Mouse (Mus musculus): Measurements from ENCODE around the gene Nuak2. TPM values are rescaled to one million over a fixed set of nuclear protein-coding genes. Genes with fewer than 3 reads are reported as not detected.
"Not testable (repeated sequence)": the region's sequence is repeated elsewhere in the genome, so short reads cannot be mapped to it uniquely, and the experiment has no call there.

Nuak2 gene
- polyA plus RNA-seq (2012; rRNA removed) = 2.9 and 3.3 TPM in 2 replicates

DNA sequence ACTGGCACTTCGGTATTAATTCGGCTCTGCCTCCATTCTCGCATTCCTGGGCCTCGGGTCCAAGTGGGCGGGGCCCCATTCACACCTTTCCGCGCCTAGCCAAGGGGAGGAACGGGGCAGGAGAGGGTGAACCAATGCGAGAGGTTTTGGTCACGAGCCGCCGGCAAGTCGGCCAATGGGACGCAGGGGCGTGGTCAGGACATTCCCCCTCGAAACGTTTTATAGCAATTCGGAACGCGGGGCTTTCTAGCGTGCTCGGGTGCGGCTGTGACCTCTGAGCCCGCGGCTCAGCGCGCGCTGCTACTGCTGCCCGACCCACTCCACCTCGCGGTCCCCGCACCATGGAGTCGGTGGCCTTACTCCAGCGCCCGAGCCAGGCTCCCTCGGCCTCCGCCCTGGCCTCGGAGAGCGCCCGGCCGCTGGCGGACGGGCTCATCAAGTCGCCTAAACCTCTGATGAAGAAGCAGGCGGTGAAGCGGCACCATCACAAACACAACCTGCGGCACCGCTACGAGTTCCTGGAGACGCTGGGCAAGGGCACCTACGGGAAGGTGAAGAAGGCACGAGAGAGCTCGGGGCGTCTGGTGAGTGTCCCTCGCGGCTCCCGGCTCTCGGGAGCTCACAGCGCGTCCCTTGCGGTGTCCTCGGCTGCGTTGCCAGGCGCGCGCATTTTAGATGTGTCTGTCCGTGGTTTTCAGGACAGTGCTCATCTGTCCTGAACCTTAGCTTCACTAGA, at the start of gene Nuak2:
Gene Nuak2 (plus strand): TSS at position 238 of the 736 bp plus-strand sequence.
- Histone ChIP-seq H3K27ac (ENCODE audit: insufficient read depth, low read length) (no peak within 1 kb of the TSS), H3K4me3 (replicated peaks; ENCODE audit: insufficient read depth, low read depth, low read length) (peak within 1 kb of the TSS; percentile 50), H3K27me3 (ENCODE audit: control insufficient read depth, insufficient read depth, low read length) (no peaks in the 10 kb centered on the region), H3K4me1 (ENCODE audit: control insufficient read depth, insufficient read depth, low read length) (peaks cover 16% of the 10 kb centered on the region)
- peak; percentile 87 to 89 for DNase-seq
- TF ChIP-seq CTCF (IDR thresholded peaks at IDR 0.05; ENCODE audit: borderline replicate concordance, insufficient read depth, low read depth, low read length) (no peak), POLR2A (IDR thresholded peaks at IDR 0.05; ENCODE audit: borderline replicate concordance, insufficient read depth, low read length) (peak; percentile 41; the same call in 1 of the 2 replicates)
- WGBS = 2% methylated on average over 67 of the region's 67 CpGs

GRCm38 (mm10) chr1:132266791-132267557, 49.0 kb upstream of the Nuak2 start:
- no peaks in the 10 kb centered on the region for H3K4me1 ChIP-seq (ENCODE audit: control insufficient read depth, insufficient read depth, low read length)
- TF ChIP-seq POLR2A (IDR thresholded peaks at IDR 0.05; ENCODE audit: borderline replicate concordance, insufficient read depth, low read length) (no peak), CTCF (IDR thresholded peaks at IDR 0.05; ENCODE audit: borderline replicate concordance, insufficient read depth, low read depth, low read length) (no peak)
- whole genome bisulfite sequencing = 66% methylated on average over 8 of the region's 8 CpGs
- no peak overlapping the region for H3K27ac ChIP-seq (ENCODE audit: insufficient read depth, low read length)
- no peak overlapping the region for H3K4me3 ChIP-seq (replicated peaks; ENCODE audit: insufficient read depth, low read depth, low read length)
- no peaks in the 10 kb centered on the region for H3K27me3 ChIP-seq (ENCODE audit: control insufficient read depth, insufficient read depth, low read length)
- DNase-seq = no peak

DNA sequence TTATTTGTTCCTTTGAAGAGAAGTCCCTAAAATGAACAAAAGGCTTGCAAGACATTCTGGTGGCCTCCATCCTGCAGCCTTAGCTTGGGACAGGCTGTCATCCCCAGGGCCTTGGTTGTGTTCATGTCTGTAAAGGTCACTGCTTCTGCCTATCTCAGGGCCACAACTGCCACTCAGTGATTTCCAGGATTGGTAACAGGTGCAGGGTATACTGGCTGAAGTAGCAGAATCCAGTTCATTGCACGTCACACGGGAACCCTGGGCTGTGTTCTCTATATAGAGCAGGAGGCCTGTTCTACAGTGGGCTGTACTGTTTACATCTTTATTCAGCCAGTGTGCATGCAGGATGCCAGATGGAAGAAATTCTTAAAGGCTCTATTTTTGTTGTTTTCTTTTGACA, 48.0 kb upstream of the Nuak2 start:
- DNase-seq = no peak

GRCm38 (mm10) chr1:132268418-132269060, 47.4 kb upstream of the Nuak2 start:
- TF ChIP-seq CTCF (IDR thresholded peaks at IDR 0.05; ENCODE audit: borderline replicate concordance, insufficient read depth, low read depth, low read length) = no peak
- no peak for TF ChIP-seq POLR2A (IDR thresholded peaks at IDR 0.05; ENCODE audit: borderline replicate concordance, insufficient read depth, low read length)
- Histone ChIP-seq H3K4me3 (replicated peaks; ENCODE audit: insufficient read depth, low read depth, low read length) (no peak overlapping the region), H3K4me1 (ENCODE audit: control insufficient read depth, insufficient read depth, low read length) (no peaks in the 10 kb centered on the region), H3K27ac (ENCODE audit: insufficient read depth, low read length) (no peak overlapping the region), H3K27me3 (ENCODE audit: control insufficient read depth, insufficient read depth, low read length) (no peaks in the 10 kb centered on the region)
- no peak for DNase-seq
- 78% methylated on average over 7 of the region's 7 CpGs for WGBS

More for the DNA sequence above, 48.0 kb upstream of the Nuak2 start:
- TF ChIP-seq POLR2A (IDR thresholded peaks at IDR 0.05; ENCODE audit: borderline replicate concordance, insufficient read depth, low read length) = no peak
- no peak for TF ChIP-seq CTCF (IDR thresholded peaks at IDR 0.05; ENCODE audit: borderline replicate concordance, insufficient read depth, low read depth, low read length)
- Histone ChIP-seq H3K27ac (ENCODE audit: insufficient read depth, low read length) (no peak overlapping the region), H3K4me3 (replicated peaks; ENCODE audit: insufficient read depth, low read depth, low read length) (no peak overlapping the region), H3K27me3 (ENCODE audit: control insufficient read depth, insufficient read depth, low read length) (no peaks in the 10 kb centered on the region), H3K4me1 (ENCODE audit: control insufficient read depth, insufficient read depth, low read length) (no peaks in the 10 kb centered on the region)
- 64% methylated on average over 2 of the region's 2 CpGs for WGBS

DNA sequence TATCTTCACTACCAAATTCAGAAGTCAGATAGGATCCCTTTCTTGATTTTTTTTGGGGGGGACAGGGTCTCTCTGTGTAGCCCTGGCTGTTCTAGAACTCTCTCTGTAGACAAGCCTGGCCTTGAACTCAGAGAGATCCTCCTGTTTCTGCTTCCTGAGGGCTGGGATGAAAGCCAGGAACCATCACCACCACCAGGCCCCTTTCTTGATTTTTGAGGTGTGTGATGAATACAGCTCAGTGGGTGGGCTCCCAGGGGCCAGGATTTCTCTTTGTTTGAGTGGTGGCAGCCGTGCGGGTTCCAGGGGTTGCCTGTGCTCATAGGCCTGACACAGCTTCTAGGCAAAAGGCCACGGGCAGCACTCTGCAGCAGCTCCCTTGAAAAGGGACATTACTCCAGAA, 44.7 kb upstream of the Nuak2 start:
- Histone ChIP-seq H3K4me3 (replicated peaks; ENCODE audit: insufficient read depth, low read depth, low read length) (no peak overlapping the region), H3K27ac (ENCODE audit: insufficient read depth, low read length) (no peak overlapping the region), H3K27me3 (ENCODE audit: control insufficient read depth, insufficient read depth, low read length) (no peaks in the 10 kb centered on the region), H3K4me1 (ENCODE audit: control insufficient read depth, insufficient read depth, low read length) (no peaks in the 10 kb centered on the region)
- TF ChIP-seq CTCF (IDR thresholded peaks at IDR 0.05; ENCODE audit: borderline replicate concordance, insufficient read depth, low read depth, low read length) = no peak
- no peak for TF ChIP-seq POLR2A (IDR thresholded peaks at IDR 0.05; ENCODE audit: borderline replicate concordance, insufficient read depth, low read length)
- DNase-seq = no peak
- 69% methylated on average over 3 of the region's 3 CpGs for WGBS

GRCm38 (mm10) chr1:132276694-132277093, 39.2 kb upstream of the Nuak2 start:
- 86% methylated on average over 3 of the region's 3 CpGs for WGBS
- Histone ChIP-seq H3K4me3 (replicated peaks; ENCODE audit: insufficient read depth, low read depth, low read length) (no peak overlapping the region), H3K27me3 (ENCODE audit: control insufficient read depth, insufficient read depth, low read length) (no peaks in the 10 kb centered on the region), H3K4me1 (ENCODE audit: control insufficient read depth, insufficient read depth, low read length) (no peaks in the 10 kb centered on the region), H3K27ac (ENCODE audit: insufficient read depth, low read length) (no peak overlapping the region)
- DNase-seq = no peak
- no peak for TF ChIP-seq POLR2A (IDR thresholded peaks at IDR 0.05; ENCODE audit: borderline replicate concordance, insufficient read depth, low read length)
- TF ChIP-seq CTCF (IDR thresholded peaks at IDR 0.05; ENCODE audit: borderline replicate concordance, insufficient read depth, low read depth, low read length) = no peak

DNA sequence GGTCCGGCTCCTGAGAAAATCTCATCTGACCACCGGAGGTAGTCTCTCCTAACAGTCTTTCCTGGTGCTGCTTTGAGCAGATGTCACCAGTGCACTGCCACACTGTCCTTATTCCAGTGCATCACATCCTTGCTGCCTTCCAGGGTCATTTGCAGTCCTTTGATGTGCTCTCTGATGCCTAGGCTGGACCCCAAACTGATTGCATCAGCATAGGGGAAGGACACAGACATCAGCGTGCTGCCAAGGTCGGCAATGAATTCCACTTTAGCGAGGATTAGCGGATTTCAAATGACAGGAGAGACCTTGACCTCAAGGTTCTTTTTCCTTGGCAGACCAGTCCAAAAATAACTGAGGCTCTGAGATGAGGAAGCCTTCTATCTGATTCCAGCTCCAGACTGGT, 38.8 kb upstream of the Nuak2 start:
- Histone ChIP-seq H3K4me1 (ENCODE audit: control insufficient read depth, insufficient read depth, low read length) (no peaks in the 10 kb centered on the region), H3K27ac (ENCODE audit: insufficient read depth, low read length) (no peak overlapping the region), H3K27me3 (ENCODE audit: control insufficient read depth, insufficient read depth, low read length) (no peaks in the 10 kb centered on the region), H3K4me3 (replicated peaks; ENCODE audit: insufficient read depth, low read depth, low read length) (no peak overlapping the region)
- WGBS = 76% methylated on average over 6 of the region's 6 CpGs
- DNase-seq = no peak
- TF ChIP-seq POLR2A (IDR thresholded peaks at IDR 0.05; ENCODE audit: borderline replicate concordance, insufficient read depth, low read length) (no peak), CTCF (IDR thresholded peaks at IDR 0.05; ENCODE audit: borderline replicate concordance, insufficient read depth, low read depth, low read length) (no peak)

DNA sequence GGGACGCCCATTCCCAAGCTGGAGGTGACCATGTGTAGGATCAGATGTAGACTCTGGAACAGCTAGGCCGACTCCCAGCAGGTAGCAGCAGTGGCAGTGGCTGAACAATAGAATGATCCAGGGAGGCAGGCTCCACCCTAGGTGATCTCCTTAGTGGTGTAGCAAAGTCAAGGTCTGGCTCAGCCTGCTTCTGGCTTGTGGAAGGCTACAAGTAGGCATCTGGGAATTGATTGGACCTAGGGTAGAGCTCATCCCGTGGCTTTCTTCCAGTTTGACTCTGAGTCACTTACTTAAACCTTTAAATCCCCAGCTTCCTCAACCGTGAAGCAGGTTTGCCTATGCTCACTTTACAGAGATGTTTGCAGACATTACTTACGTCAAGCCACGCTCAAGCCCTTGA, 35.3 kb upstream of the Nuak2 start:
- not testable (repeated sequence) for H3K4me3 ChIP-seq (replicated peaks; ENCODE audit: insufficient read depth, low read depth, low read length); H3K27me3 ChIP-seq (ENCODE audit: control insufficient read depth, insufficient read depth, low read length); H3K27ac ChIP-seq (ENCODE audit: insufficient read depth, low read length); DNase-seq; H3K4me1 ChIP-seq (ENCODE audit: control insufficient read depth, insufficient read depth, low read length)
- 81% methylated on average over 6 of the region's 6 CpGs for WGBS

All from cerebellum, adult 2 months (tissue).